Mouse (Mus musculus): ENCODE results near the gene Csrp3.

DNA sequence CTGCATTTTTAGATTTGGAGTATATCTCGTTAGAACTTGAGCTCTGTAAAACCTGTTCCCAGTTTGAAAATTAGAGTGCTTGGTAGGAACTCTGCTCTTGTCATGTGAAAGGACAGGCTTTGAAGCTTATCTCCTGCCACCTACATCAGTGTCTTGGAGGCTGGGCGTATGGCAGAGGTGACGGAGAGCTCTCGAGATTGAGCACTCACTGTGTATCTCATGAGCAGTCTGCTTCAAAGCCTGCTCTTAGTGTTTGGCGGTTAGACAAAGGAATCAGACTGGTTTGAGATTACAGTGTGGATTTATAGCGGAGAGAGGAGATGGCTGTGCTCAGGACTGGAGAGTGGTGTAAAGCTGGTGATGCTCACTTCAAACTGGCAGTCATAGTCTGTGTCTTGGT, 22.7 kb downstream of the Csrp3 start:
- TF ChIP-seq CTCF (IDR thresholded peaks at IDR 0.05; ENCODE audit: control insufficient read depth, insufficient read depth, insufficient read length) (no peak), MAX (IDR thresholded peaks at IDR 0.05) (no peak), MYOG (IDR thresholded peaks at IDR 0.05; ENCODE audit: control insufficient read depth, extremely low read depth, insufficient read length) (no peak)

Measured in C2C12 (cell line).